Mouse (Mus musculus) MEL (cell line): ENCODE measurements around the gene Heg1. TPM values are rescaled to one million over a fixed set of nuclear protein-coding genes. Genes with fewer than 3 reads are reported as not detected.

Experiments
- DNase-seq: peaks from one replicate; pipeline ENCODE4 v3.0.0; 2011; ENCODE audit warnings: low read depth, low spot score
- H3K27ac ChIP-seq: 2 replicates; pipeline ENCODE4 v1.5.1; 2012; ENCODE audit warnings: low read depth, mild to moderate bottlenecking, control low read depth, low read length, moderate library complexity; ENCODE audit not compliant: control insufficient read depth
- H3K27me3 ChIP-seq, 2 experiments: fragments of 150-350 bp in 1 of 2; sonication (generic) in 1 of 2; 2 replicates each; pipeline ENCODE4 v1.6.1; 2012; ENCODE audit warnings: low read length in 2 of 2, mild to moderate bottlenecking in 2 of 2, improper control_type of control experiment in 1 of 2, moderate library complexity in 1 of 2; ENCODE audit not compliant: insufficient read depth in 2 of 2, control insufficient read depth in 1 of 2
- H3K36me3 ChIP-seq, 2 experiments: 2 replicates each; pipeline ENCODE4 v1.6.1; 2012 to 2014; ENCODE audit warnings: low read length in 2 of 2, improper control_type of control experiment in 1 of 2, inconsistent platforms in 1 of 2, mild to moderate bottlenecking in 1 of 2; ENCODE audit not compliant: insufficient read depth in 2 of 2, control insufficient read depth in 1 of 2
- H3K4me1 ChIP-seq, 2 experiments: fragments of 150-350 bp in 1 of 2; sonication (generic) in 1 of 2; 2 replicates each; pipeline ENCODE4 v1.6.1; 2012; ENCODE audit warnings: low read length in 2 of 2, improper control_type of control experiment in 1 of 2, mild to moderate bottlenecking in 1 of 2; ENCODE audit not compliant: insufficient read depth in 2 of 2, control insufficient read depth in 1 of 2
- H3K4me3 ChIP-seq, 2 experiments: fragments of 150-350 bp in 1 of 2; sonication (generic) in 1 of 2; 2 replicates each; pipeline ENCODE4 v1.5.1; 2012; ENCODE audit warnings: low read depth in 2 of 2, low read length in 2 of 2, mild to moderate bottlenecking in 2 of 2, moderate library complexity in 2 of 2, control low read depth in 1 of 2, improper control_type of control experiment in 1 of 2; ENCODE audit not compliant: control insufficient read depth in 1 of 2, insufficient read depth in 1 of 2
- H3K79me2 ChIP-seq: 2 replicates; pipeline ENCODE4 v1.6.1; 2012; ENCODE audit warnings: mild to moderate bottlenecking, low read length, moderate library complexity; ENCODE audit not compliant: control insufficient read depth, poor library complexity, insufficient read depth
- H3K9ac ChIP-seq: 2 replicates; pipeline ENCODE4 v1.6.1; 2012; ENCODE audit warnings: low read depth, mild to moderate bottlenecking, control low read depth, low read length, moderate library complexity; ENCODE audit not compliant: control insufficient read depth, poor library complexity, severe bottlenecking
- H3K9me3 ChIP-seq: fragments of 150-350 bp; sonication (generic); replicated peaks from 2 replicates; pipeline ENCODE4 v1.6.1; 2012; ENCODE audit warnings: mild to moderate bottlenecking, low read length, improper control_type of control experiment, moderate library complexity; ENCODE audit not compliant: insufficient read depth
- CTCF ChIP-seq, 3 experiments: IDR thresholded peaks in 2 of 3; conservative IDR thresholded peaks in 1 of 3; 2 replicates each; pipeline ENCODE4 v1.5.1; 2011 to 2012; ENCODE audit warnings: low read length in 3 of 3, low read depth in 2 of 3, mild to moderate bottlenecking in 2 of 3, improper control_type of control experiment in 1 of 3, inconsistent platforms in 1 of 3, mixed read lengths in 1 of 3, moderate library complexity in 1 of 3; ENCODE audit not compliant: control insufficient read depth in 1 of 3, insufficient read depth in 1 of 3, poor library complexity in 1 of 3, severe bottlenecking in 1 of 3
- E2F4 ChIP-seq: IDR thresholded peaks from 2 replicates; pipeline ENCODE4 v1.6.1; 2011; ENCODE audit warnings: low read depth, low read length, improper control_type of control experiment, borderline replicate concordance
- ELF1 ChIP-seq: IDR thresholded peaks from 2 replicates; pipeline ENCODE4 v1.6.1; 2014; ENCODE audit warnings: low read depth, mild to moderate bottlenecking, inconsistent platforms, low read length, improper control_type of control experiment, moderate library complexity
- ETS1 ChIP-seq: IDR thresholded peaks from 2 replicates; pipeline ENCODE4 v1.6.1; 2012; ENCODE audit warnings: low read depth, mild to moderate bottlenecking, inconsistent platforms, low read length, improper control_type of control experiment, moderate library complexity
- GABPA ChIP-seq: IDR thresholded peaks from 2 replicates; pipeline ENCODE4 v1.6.1; 2012; ENCODE audit warnings: low read depth, mild to moderate bottlenecking, inconsistent platforms, low read length, improper control_type of control experiment, moderate library complexity
- HCFC1 ChIP-seq: IDR thresholded peaks from 2 replicates; pipeline ENCODE4 v1.6.1; 2012; ENCODE audit warnings: low read depth, mild to moderate bottlenecking, inconsistent platforms, low read length, improper control_type of control experiment, moderate library complexity
- MAFK ChIP-seq: IDR thresholded peaks from 2 replicates; pipeline ENCODE4 v1.6.1; 2011; ENCODE audit warnings: low read depth, mild to moderate bottlenecking, low read length, improper control_type of control experiment, borderline replicate concordance
- MAX ChIP-seq: IDR thresholded peaks from 2 replicates; pipeline ENCODE4 v1.6.1; 2011; ENCODE audit warnings: low read length, improper control_type of control experiment
- MXI1 ChIP-seq: IDR thresholded peaks from 2 replicates; pipeline ENCODE4 v1.6.1; 2011; ENCODE audit warnings: mild to moderate bottlenecking, low read depth, low read length, improper control_type of control experiment
- MYC ChIP-seq: IDR thresholded peaks from 2 replicates; pipeline ENCODE4 v1.6.1; 2011; ENCODE audit warnings: low read depth, mild to moderate bottlenecking, low read length, improper control_type of control experiment, moderate library complexity
- NELFE ChIP-seq: IDR thresholded peaks from 2 replicates; pipeline ENCODE4 v1.6.1; 2011; ENCODE audit warnings: low read depth, low read length, improper control_type of control experiment
- NRF1 ChIP-seq: IDR thresholded peaks from 2 replicates; pipeline ENCODE4 v1.6.1; 2014; ENCODE audit warnings: low read depth, mild to moderate bottlenecking, inconsistent platforms, low read length, improper control_type of control experiment, moderate library complexity; ENCODE audit not compliant: poor library complexity, insufficient read depth, severe bottlenecking
- POLR2A ChIP-seq, 2 experiments: IDR thresholded peaks; 2 replicates each; pipeline ENCODE4 v1.6.1; 2011 to 2012; ENCODE audit warnings: low read length in 2 of 2, mild to moderate bottlenecking in 2 of 2, control low read depth in 1 of 2, improper control_type of control experiment in 1 of 2, low read depth in 1 of 2, moderate library complexity in 1 of 2; ENCODE audit not compliant: control insufficient read depth in 1 of 2, insufficient read depth in 1 of 2, poor library complexity in 1 of 2
- POLR2AphosphoS5 ChIP-seq: IDR thresholded peaks from 2 replicates; pipeline ENCODE4 v1.6.1; 2012; ENCODE audit warnings: low read depth, borderline replicate concordance, mild to moderate bottlenecking, inconsistent platforms, low read length, moderate library complexity, mixed read lengths
- RAD21 ChIP-seq: IDR thresholded peaks from 2 replicates; pipeline ENCODE4 v1.6.1; 2011; ENCODE audit warnings: mild to moderate bottlenecking, low read depth, low read length, improper control_type of control experiment
- RCOR1 ChIP-seq: IDR thresholded peaks from 2 replicates; pipeline ENCODE4 v1.6.1; 2012; ENCODE audit warnings: low read depth, mild to moderate bottlenecking, inconsistent platforms, low read length, improper control_type of control experiment
- SIN3A ChIP-seq: IDR thresholded peaks from 2 replicates; pipeline ENCODE4 v1.6.1; 2012; ENCODE audit warnings: low read length, improper control_type of control experiment, inconsistent platforms
- SMC3 ChIP-seq: IDR thresholded peaks from 2 replicates; pipeline ENCODE4 v1.6.1; 2011; ENCODE audit warnings: low read depth, low read length, improper control_type of control experiment
- TAL1 ChIP-seq: IDR thresholded peaks from 2 replicates; pipeline ENCODE4 v1.6.1; 2012; ENCODE audit warnings: mild to moderate bottlenecking, inconsistent platforms, low read length, moderate library complexity, mixed read lengths
- UBTF ChIP-seq: IDR thresholded peaks from 2 replicates; pipeline ENCODE4 v1.6.1; 2012; ENCODE audit warnings: low read depth, mild to moderate bottlenecking, inconsistent platforms, low read length, improper control_type of control experiment, moderate library complexity, borderline replicate concordance; ENCODE audit not compliant: insufficient read depth
- USF1 ChIP-seq: IDR thresholded peaks from 2 replicates; pipeline ENCODE4 v1.6.1; 2014; ENCODE audit warnings: low read depth, mild to moderate bottlenecking, inconsistent platforms, low read length, improper control_type of control experiment, moderate library complexity
- ZKSCAN1 ChIP-seq: IDR thresholded peaks from 2 replicates; pipeline ENCODE4 v1.6.1; 2012; ENCODE audit warnings: low read depth, mild to moderate bottlenecking, inconsistent platforms, low read length, improper control_type of control experiment, moderate library complexity
- ZNF384 ChIP-seq: IDR thresholded peaks from 2 replicates; pipeline ENCODE4 v1.6.1; 2012; ENCODE audit warnings: low read depth, mild to moderate bottlenecking, inconsistent platforms, low read length, improper control_type of control experiment
- polyA plus RNA-seq, 2 experiments: library from polyadenylated mRNA; stranded (reverse) in 1 of 2; unstranded in 1 of 2; fragments of >175 nt in 1 of 2; fragments of >200 nt in 1 of 2; gene quantifications; 2 replicates each; pipeline versions ENCODE4 v1.2.1 to v1.2.4; 2012; ENCODE audit warnings: low replicate concordance in 2 of 2, low read depth in 1 of 2; ENCODE audit not compliant: insufficient read length in 2 of 2, insufficient read depth in 1 of 2, missing spikeins in 1 of 2
- total RNA-seq: library from RNA; depleted of rRNA; stranded (reverse); fragments of 300-350 nt; gene quantifications from 2 replicates; pipeline ENCODE4 v1.2.3, GENCODE M21; 2012

Gene Heg1
- total and polyA plus RNA-seq, 3 experiments: 4.1 to 72.0 (median 6.9) TPM

DNA sequence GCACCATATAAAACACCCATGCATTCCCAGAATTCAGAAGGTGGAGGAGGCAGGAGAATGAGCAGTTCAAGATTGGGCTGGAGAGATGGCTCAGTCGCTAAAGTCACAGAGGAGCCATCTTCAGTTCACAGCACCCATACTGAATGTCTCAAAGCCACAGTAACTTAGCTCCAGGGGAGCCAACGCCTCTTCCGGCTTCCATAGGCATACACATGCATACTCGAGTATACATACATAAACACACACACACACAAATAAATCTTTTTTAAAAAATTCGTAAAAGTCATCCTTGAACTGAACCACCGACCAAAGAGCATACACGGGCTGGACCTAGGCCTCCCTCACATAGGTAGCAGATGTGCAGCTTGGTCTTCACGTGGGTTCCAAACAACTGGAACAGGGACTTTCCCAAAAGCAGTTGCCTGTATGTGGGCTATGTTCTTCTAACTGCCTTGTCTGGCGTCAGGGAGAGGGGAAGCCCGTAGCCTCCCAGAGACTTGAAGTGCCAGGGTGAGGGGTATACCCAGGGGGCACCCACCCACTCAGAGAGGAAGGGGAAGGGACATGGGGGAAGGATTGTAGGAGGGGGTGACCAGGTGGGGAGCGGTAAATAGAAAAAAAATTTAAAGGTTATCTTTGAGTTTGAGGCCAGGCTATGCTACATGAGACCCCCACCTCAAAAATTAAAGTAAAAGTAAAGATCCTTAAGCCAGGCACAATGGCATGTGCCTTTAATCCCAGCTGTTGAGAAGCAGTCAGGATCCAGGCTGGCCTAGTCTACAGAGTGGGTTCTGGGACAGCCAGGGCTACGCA, 24.6 kb downstream of the Heg1 start:
- Histone ChIP-seq H3K27ac (no peak overlapping the region), H3K36me3 (no peaks in the 10 kb centered on the region; a peak in 1 of 4 replicates), H3K9ac (no peak overlapping the region), H3K79me2 (no peaks in the 10 kb centered on the region), H3K9me3 (no peaks in the 10 kb centered on the region), H3K27me3 (no peaks in the 10 kb centered on the region), H3K4me1 (no peaks in the 10 kb centered on the region), H3K4me3 (no peak overlapping the region)
- no peak for TF ChIP-seq MYC
- no peak for TF ChIP-seq HCFC1
- no peak for TF ChIP-seq POLR2A (IDR thresholded peaks at IDR 0.05; ENCODE audit: control insufficient read depth in 1 of 2, insufficient read depth in 1 of 2, low read depth in 1 of 2, low read length in 2 of 2, poor library complexity in 1 of 2)
- no peak for TF ChIP-seq ZKSCAN1
- no peak for TF ChIP-seq ETS1
- no peak for TF ChIP-seq E2F4
- TF ChIP-seq SIN3A: no peak
- TF ChIP-seq ZNF384: no peak
- no peak for TF ChIP-seq ELF1
- TF ChIP-seq NELFE: no peak
- TF ChIP-seq MAX: no peak
- no peak for TF ChIP-seq NRF1
- no peak for DNase-seq

DNA sequence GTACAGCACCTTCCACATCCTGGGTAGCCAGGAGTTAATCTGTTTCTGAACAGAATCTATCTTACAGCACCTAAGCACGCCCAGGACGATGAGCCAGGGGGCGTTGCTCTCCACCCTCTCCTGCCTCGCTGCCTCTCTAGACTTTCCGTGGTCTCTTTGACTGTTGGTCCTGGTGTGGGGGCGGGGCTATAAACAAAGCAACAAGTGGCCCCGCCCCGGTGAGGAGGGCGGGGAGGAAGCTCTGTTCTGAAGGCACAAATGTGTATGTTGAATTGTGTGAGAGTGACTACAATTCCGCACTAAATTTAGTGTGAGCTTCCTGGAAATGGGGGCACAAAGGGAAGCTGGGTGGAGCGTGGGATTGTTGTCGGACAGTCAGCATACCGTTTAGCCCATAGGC, 30.1 kb downstream of the Heg1 start:
- DNase-seq: peak; percentile 92
- TF ChIP-seq CTCF (IDR thresholded peaks at IDR 0.05 in 2 of 3, conservative IDR thresholded peaks at IDR 0.05 in 1 of 3; ENCODE audit: control insufficient read depth in 1 of 3, insufficient read depth in 1 of 3, low read depth in 2 of 3, low read length in 3 of 3, poor library complexity in 1 of 3, severe bottlenecking in 1 of 3) (peak in 2 of 3 experiments; percentile 24 to 40; a peak in 4 of 6 replicates), RCOR1 (no peak), SIN3A (peak; percentile 43), TAL1 (no peak), MAFK (no peak), MXI1 (no peak), SMC3 (0 out of 2 replicates have a peak, but pooled peaks have one; percentile 18), NELFE (no peak), USF1 (no peak), GABPA (no peak), ETS1 (no peak), POLR2AphosphoS5 (no peak), UBTF (no peak), NRF1 (no peak), RAD21 (peak; percentile 10)
- Histone ChIP-seq H3K9me3 (no peaks in the 10 kb centered on the region), H3K9ac (no peak overlapping the region), H3K27me3 (no peaks in the 10 kb centered on the region), H3K79me2 (no peaks in the 10 kb centered on the region), H3K4me3 (no peak overlapping the region), H3K36me3 (peaks cover 0 to 4% of the 10 kb centered on the region in 2 experiments; a peak in 2 of 4 replicates), H3K27ac (no peak overlapping the region), H3K4me1 (peaks cover 0 to 6% of the 10 kb centered on the region in 2 experiments; a peak in 1 of 4 replicates)
